Mouse (Mus musculus) kidney, postnatal 25 days (tissue): ENCODE measurements around the gene 1110002E22Rik.

ENCODE experiments used
- DNase-seq, 2 experiments: peaks; one replicate each; pipeline ENCODE4 v3.0.0; 2021; ENCODE audit warnings: mixed read lengths in 2 of 2

1110002E22Rik gene

DNA sequence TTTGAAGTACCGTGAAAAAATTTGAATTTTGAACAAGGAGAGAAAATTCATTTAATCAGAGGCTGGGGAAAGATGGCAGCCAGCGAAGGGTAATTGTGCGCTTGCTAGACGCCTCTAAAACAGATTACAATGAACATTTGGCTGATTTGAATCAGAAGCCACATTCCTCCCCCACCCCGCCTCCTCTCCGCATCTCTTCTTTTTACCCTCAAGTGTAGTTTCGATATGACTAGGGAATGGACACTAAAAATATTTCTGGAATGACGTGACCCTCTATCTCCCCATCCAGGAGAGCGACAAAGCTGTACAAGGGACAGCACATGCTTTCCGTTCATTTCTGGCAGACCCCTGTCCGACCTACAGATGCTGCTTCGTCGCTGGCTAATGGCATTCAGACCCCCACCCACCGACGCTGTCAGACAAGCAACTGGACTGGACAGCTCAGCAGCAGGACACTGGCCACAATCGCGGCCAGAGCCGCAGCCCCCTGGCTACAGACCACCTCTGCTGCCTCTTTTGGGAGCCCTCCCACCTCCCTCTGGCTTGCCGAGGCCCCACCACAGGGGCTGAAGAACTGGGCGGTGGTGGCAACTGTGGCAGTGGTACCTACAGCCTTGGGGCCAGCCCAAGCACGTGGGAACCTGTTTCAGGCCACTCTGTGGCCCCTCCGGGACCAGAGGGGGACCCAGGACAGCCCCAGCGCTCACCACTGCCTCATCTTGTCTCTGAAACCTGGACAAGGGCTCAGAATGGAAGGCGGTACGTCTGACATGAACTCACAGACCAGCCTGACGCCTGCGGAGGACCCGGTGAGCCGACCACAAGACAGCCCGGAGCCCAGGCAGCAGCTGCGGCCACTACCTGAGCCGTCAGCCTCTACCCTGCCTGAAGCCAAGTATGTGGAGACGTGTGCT lies at the start of gene 1110002E22Rik:
TSS of gene 1110002E22Rik (plus strand) at position 321 of the 914 bp plus-strand sequence.
- no peak for DNase-seq

DNA sequence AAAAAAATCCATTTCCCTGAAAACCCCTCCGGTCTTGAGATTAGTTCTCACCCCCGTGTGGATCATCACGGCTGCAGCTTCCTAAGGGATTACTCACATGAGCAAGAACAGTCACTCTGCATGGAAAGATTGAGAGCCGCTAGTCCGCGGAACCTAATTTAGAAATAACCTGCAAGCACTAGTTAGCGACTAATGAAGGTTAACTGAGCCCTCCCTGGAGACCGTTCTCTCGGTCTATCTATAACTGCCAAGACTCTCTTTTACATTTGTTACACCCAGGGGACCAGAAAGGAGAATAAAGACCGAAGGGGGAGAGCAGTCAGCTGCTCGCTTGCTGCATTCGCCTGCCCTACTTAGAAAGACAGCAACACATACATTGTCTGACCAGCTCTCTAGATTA lies 48.0 kb upstream of the 1110002E22Rik start:
- DNase-seq, result no peak

GRCm38 (mm10) chr3:138022003-138022402 lies 42.8 kb upstream of the 1110002E22Rik start:
- no peak for DNase-seq

DNA sequence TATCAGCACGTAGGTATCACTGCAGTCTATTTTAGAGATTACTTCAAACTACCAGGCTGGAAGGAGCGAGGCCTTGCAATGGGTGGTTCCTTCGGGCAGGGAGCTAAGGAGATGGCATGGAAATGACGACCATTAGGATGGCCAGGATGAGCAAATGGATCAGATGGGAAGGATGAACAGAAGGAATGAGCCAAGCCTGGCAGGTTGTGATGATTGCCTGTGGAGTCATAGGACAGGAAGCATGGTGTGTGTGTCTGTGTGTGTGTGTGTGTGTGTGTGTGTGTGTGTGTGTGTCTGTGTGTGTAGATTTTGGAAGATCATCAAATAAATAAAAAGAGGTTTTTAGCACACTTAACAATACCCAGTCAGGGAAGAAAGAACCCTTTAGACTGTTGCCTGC lies 42.2 kb upstream of the 1110002E22Rik start:
- DNase-seq, result no peak

GRCm38 (mm10) chr3:138026286-138026685 lies 38.6 kb upstream of the 1110002E22Rik start:
- DNase-seq, result no peak

DNA sequence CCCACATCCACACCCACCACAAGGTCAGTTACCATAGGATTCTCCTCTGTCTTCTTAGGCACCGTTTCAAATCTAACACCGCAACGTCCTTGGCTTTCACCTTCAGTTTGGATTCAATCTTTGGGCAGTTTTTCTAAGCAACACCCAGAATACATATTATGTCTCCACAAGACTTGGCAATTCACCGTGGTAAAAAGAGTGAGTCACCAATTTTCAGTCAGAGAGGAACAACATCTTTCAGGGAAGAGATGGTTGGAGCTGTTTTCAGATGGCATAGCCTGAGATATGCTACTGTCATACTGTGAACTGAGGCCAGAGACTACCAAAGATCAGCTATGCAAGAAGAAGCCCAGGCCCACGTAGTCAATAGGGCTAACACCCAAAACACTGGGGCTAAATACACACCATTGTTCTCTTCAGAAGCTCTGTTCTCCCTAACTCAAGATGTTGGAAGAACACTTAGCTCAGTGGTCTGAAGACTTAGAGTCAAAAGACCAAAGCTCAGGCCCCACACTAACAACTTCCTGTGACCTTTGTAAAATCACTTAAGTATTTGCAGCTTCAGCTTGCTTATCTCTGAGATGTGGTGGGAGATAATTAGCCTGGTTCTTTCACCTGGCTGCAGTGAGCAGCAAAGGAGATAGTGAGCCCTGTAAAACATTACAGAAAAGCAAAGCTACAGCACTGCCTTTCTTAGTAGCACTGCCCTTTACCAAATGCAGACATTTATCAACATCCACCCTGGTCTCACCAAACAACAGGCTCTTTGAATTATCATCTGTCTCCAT lies 37.1 kb upstream of the 1110002E22Rik start:
- DNase-seq, result no peak

GRCm38 (mm10) chr3:138029351-138029750 lies 35.5 kb upstream of the 1110002E22Rik start:
- DNase-seq, result peak; percentile 48 to 59

GRCm38 (mm10) chr3:138030563-138030962 lies 34.3 kb upstream of the 1110002E22Rik start:
- no peak for DNase-seq

DNA sequence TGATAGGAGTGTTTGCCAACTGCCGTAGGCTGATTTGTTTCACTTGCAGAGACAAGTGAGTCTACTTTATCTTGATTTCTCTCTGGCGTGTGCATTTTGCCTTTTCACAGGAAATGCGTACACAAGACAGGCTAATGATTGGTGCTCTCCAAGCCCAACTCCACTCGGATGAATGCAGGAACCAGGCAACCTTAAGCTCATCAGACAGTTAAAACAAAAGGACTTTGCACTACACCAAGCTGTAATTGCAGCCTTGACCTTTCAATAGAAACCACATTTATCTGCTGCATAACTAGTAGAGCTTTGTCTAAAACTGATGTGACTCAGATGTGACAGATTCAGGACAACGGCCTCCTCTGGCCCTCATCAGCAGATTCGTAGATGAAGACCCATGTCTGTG lies 30.9 kb upstream of the 1110002E22Rik start:
- no peak for DNase-seq

DNA sequence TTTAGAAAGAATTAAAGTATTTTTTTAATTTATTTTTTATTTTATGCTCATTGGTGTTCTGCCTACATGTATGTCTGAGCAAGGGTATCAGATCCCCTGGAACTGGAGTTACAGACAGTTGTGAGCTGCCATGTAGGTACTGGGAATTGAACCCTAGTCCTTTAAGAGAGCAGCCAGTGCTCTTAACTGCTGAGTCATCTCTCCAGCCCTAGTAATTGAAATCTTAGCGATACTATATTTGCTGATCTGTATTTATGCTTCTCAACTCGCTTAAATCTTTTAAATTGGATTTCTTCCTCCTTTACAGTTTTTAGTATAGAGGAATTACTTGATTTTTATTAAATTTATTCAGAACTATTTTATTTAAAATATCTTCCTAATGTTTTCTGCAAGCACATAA lies 23.9 kb upstream of the 1110002E22Rik start:
- no peak for DNase-seq

DNA sequence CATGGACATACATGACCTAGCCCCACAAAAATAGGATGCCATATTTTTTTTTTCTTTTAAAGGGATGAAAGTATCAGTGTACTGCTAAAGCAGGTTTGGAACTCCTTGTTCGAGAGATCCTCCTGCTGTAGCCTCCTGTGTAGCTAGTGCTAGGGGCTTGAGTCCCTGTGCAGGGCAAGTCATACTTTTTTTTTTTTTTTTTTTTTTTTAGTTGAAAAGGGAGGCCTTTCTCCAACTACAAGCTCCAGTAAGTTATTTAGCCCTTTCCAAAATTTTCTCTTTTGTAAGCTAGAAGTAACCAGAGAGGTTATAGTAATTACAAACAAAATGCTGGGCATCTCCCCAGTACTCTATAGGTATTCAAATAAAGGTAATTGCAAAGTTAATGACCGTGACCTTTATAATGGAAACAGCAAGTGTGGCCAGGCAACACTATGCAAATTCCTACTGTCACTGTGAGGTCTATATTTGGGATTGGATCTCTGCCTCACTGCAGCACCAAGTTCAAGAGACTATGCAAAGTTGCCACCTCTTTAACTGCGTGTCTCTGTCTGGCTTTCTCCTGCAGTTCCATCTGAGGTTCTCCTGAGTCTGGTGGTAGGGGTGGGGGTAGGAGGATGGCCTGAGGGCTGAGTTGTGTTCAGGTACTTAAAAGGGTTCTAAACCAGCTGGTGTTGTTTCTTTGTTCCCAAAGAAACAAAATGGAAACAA lies 23.1 kb upstream of the 1110002E22Rik start:
- DNase-seq, result no peak

DNA sequence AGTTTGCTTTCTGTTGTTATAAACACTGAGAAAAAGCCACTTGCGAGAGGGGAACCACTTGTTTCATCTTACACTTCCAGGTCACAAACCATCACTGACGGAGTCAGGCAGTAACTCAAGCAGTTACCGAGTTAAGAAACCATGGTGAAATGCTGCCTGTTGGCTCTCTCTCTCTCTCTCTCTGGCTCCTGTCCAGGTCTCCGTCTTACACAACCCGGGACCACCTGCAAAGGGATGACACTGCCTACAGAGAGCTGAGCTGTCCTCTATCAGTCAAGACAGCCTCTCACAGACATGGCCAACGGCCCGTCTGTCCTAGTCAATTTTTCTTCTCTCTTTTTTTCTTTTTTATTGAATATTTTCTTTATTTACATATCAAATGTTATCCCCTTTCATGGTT lies 21.5 kb upstream of the 1110002E22Rik start:
- no peak for DNase-seq

GRCm38 (mm10) chr3:138049555-138049954 lies 15.3 kb upstream of the 1110002E22Rik start:
- no peak for DNase-seq

DNA sequence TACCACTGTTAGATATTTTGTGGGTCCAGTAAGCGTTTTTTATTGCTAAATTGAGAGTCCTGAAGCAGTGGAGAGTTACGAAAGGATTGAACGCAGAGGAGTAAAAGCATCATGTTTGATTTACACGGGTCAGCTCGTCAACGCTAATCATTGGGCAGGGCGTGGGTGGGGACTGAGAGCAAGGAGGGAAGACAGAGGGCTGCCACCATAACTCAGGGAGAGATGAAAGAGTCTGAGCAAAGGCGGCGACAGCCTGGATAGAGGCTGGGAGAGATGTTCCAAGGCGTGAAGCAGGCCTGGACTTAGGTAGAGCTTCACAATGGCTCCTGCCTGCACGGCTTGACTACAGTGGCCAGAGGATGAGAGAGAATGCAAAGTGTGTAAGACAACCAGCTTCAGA lies 14.1 kb upstream of the 1110002E22Rik start:
- DNase-seq, result no peak

DNA sequence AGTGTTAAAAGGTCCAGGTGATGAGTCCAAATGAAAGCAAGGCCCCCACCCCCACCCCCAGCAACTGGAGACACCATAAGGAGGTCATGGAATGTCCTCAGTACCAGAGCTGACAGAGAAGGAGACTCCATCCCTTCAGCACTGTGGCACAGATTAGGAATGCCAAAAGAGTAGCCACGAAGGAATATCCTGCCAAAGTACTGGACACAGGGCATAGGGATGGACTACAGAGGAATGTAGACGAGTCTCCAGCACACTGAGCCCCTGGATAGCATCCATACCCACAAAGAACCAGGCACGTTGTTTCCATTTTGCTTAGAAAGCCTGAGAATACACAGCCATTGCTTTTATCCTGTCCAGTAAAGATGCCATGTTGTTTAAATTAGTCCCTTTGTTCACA lies 13.4 kb upstream of the 1110002E22Rik start:
- no peak for DNase-seq

- DNase-seq, result no peak
Observed at GRCm38 (mm10) chr3:138053969-138054368, 10.9 kb upstream of the 1110002E22Rik start.

DNA sequence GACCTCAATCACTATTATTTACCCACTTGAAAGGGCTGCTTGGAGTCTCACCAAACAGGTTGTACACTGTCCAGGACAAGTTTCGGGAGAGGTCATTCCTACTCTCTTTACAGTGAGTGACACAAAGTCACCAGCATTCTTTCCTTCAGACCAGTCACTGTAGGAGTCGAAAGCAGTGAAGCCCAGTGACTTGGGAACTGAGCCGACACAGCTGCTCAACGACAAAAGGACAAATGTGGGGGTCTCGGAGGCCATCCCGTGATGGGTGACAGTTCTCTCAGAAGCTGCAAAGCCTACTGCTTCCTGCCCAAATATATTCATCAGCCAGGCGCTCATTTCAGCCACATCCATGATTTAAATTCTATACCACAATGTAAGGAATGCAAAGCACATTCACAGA lies 7.9 kb upstream of the 1110002E22Rik start:
- DNase-seq, result no peak

DNA sequence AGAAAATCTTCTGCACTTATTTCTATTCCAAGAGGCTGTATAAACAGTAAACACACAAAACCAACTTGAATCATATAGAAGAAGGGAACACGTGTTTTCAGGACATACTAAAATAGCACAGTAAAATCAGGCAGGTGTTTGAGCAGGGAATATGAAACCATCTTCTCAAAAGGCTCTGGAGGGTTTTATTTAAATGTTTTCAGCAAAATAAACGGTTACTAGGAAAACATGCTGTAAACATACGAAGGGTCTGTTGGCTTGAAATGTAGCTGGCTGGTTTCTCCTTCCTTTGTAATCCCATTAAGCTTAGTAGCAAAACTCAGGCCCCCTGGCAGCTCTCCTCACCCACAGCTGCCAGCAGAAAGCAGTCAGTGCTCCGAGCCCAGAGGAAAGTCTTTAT lies 6.6 kb upstream of the 1110002E22Rik start:
- no peak for DNase-seq

DNA sequence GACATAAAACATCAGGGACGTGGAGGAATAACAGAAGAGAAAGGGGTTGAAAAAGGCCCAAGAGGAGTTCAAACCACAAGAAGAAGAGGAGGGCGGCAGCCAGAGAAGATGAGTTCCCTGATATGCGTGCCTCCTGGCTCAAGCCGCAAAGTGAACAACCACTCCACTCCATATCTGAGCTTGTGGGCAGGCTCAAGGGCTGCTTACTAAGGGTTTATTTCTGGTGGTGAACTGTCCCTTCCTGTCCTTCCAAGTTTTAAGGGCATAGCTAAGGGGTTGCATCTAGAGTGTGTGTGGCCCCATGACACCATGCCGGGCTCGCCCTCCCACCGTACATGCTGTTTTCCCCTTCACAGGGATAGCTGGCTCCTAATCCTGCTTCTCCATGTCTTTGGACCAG lies 4.4 kb upstream of the 1110002E22Rik start:
- no peak for DNase-seq

DNA sequence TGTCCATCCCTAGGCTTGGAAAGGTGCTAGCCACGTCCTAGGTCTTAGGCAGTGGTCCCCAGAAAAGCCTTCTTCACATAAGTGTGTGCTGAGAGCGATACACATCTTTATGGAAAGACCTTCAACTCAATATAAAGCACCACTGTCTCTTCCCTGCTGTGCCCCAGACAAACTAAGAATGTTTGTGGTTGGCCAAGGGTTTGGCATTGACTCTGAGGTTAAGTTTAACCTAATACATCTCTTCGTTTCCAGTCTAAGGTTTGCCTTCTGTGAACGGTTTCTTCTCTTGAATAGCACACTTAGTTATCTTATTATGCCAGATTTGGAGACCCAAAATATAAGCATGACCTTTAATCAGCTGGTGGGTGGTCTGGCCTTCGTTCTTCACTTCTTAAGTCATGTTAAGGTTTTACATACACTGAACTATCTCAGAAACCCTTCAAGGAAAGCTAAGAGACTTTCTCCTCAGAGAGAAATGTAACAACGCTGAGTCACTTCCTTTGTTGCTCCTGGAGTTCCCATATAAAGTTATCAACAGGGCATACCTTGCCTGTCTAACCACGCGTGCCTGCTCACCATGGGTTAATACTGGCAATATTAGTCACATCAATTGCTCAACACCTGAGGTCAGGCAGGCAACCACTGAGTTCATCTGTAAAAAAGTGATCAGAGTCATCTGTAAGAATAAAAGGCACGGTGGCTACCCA lies 3.5 kb upstream of the 1110002E22Rik start:
- DNase-seq, result no peak

- no peak for DNase-seq
Observed at GRCm38 (mm10) chr3:138062673-138063072, 2.2 kb upstream of the 1110002E22Rik start.

GRCm38 (mm10) chr3:138063731-138064329 lies 1.0 kb upstream of the 1110002E22Rik start:
- DNase-seq, result peak; percentile 54 to 55
